Mouse (Mus musculus) brain, embryonic 14.5 days (tissue): ENCODE measurements around the gene Ung.

Experiments used
- CTCF ChIP-seq: fragments of 200-500 bp; IDR thresholded peaks from 2 replicates; pipeline ENCODE4 v1.5.1; 2012; ENCODE audit warnings: inconsistent platforms, mild to moderate bottlenecking, moderate library complexity, borderline replicate concordance; ENCODE audit not compliant: insufficient read depth, insufficient read length; ENCODE audit errors: extremely low read depth
- POLR2A ChIP-seq: fragments of 200-500 bp; IDR thresholded peaks from 2 replicates; pipeline ENCODE4 v1.6.1; 2012; ENCODE audit warnings: mild to moderate bottlenecking, inconsistent platforms, borderline replicate concordance; ENCODE audit not compliant: poor library complexity, insufficient read depth, insufficient read length, severe bottlenecking; ENCODE audit errors: extremely low read depth

- TF ChIP-seq CTCF (no peak), POLR2A (no peak)
Observed at GRCm38 (mm10) chr5:114119806-114120205, 10.4 kb upstream of the Ung start.
